Mouse (Mus musculus) heart, embryonic 16.5 days (tissue): ENCODE data around the gene Cacna1i. TPM values are rescaled to one million over a fixed set of nuclear protein-coding genes. Genes with fewer than 3 reads are reported as not detected.

Source experiments
- ATAC-seq: fragments of 200-750 bp; cut with Nextera tagmentation; replicated peaks from 2 replicates; pipeline ENCODE4 v1.8.0; 2017; ENCODE audit warnings: moderate number of reproducible peaks; ENCODE audit not compliant: insufficient read depth, low FRiP score; ENCODE audit errors: extremely low read depth
- H3K27ac ChIP-seq: fragments of 300-500 bp; sonication (generic); 2 replicates; pipeline ENCODE4 v1.5.1; 2014; ENCODE audit warnings: mild to moderate bottlenecking, low read length, control low read depth, moderate library complexity
- H3K27me3 ChIP-seq: fragments of 300-500 bp; sonication (generic); 2 replicates; pipeline ENCODE4 v1.6.1; 2014; ENCODE audit warnings: low read length, mixed read lengths; ENCODE audit not compliant: control insufficient read depth, insufficient read depth
- H3K36me3 ChIP-seq: fragments of 300-500 bp; sonication (generic); 2 replicates; pipeline ENCODE4 v1.6.1; 2014; ENCODE audit not compliant: control insufficient read depth, insufficient read depth
- H3K4me1 ChIP-seq: fragments of 300-500 bp; sonication (generic); 2 replicates; pipeline ENCODE4 v1.6.1; 2014; ENCODE audit warnings: low read length, mixed read lengths; ENCODE audit not compliant: control insufficient read depth, insufficient read depth
- H3K4me2 ChIP-seq: fragments of 300-500 bp; sonication (generic); 2 replicates; pipeline ENCODE4 v1.6.1; 2014; ENCODE audit warnings: low read depth, mild to moderate bottlenecking, control low read depth, low read length
- H3K4me3 ChIP-seq: fragments of 300-500 bp; sonication (generic); 2 replicates; pipeline ENCODE4 v1.5.1; 2014; ENCODE audit warnings: mild to moderate bottlenecking, control low read depth, low read length
- H3K9ac ChIP-seq: fragments of 300-500 bp; sonication (generic); 2 replicates; pipeline ENCODE4 v1.6.1; 2014; ENCODE audit warnings: low read length, control low read depth
- H3K9me3 ChIP-seq: fragments of 300-500 bp; sonication (generic); replicated peaks from 2 replicates; pipeline ENCODE4 v1.6.1; 2016; ENCODE audit warnings: low read length; ENCODE audit not compliant: control insufficient read depth
- WGBS: fragments of 180-500 bp; shearing (Covaris S2); extraction: QIAGEN DNeasy Blood & Tissue Kit; methylation state at CpG from one replicate; pipeline ENCODE4 v1.1.7; 2014; 5-methylcytosine and 5-hydroxymethylcytosine counted together
- polyA plus RNA-seq: library from polyadenylated mRNA; unstranded; fragments of >200 nt; fragmentation: Nextera tagmentation; extraction: Ambion mirVana; gene quantifications from 2 replicates; pipeline ENCODE4 v1.2.1, GENCODE M21; 2015

Cacna1i gene
- polyA plus RNA-seq, 1 experiment from 2014 or later: not detected

DNA sequence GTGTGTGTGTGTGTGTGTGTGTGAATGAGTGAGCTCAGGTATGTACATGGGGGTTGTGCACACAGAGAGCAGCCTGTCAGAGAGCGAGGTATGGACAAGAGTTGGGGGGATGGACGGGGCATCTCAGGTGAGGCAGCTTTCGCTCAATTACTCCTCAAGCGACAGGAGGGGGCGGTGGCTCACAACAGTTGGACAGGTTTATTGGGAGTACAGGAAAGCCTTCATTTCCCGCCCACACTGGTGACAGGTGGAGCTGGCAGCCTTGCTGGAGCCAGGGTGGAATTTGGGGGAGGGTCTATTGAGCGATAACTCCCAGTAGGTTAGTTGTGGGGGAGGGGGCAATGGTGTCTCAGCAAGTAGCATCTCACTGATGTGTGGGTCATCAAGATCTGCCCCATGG, 48.2 kb downstream of the Cacna1i start:
- Histone ChIP-seq H3K27ac (no peak overlapping the region), H3K4me2 (no peak overlapping the region), H3K9me3 (no peaks in the 10 kb centered on the region), H3K4me1 (no peaks in the 10 kb centered on the region), H3K4me3 (no peak overlapping the region), H3K9ac (no peak overlapping the region), H3K27me3 (no peaks in the 10 kb centered on the region; the same call in 1 of the 2 replicates), H3K36me3 (no peaks in the 10 kb centered on the region)
- no peak for ATAC-seq
- WGBS: 63% methylated on average over 7 of the region's 7 CpGs

GRCm38 (mm10) chr15:80340348-80340747, 53.3 kb downstream of the Cacna1i start:
- Histone ChIP-seq H3K4me3 (no peak overlapping the region), H3K27me3 (peaks cover 2% of the 10 kb centered on the region; the same call in 1 of the 2 replicates), H3K9ac (no peak overlapping the region), H3K4me1 (peaks cover 4% of the 10 kb centered on the region), H3K9me3 (no peaks in the 10 kb centered on the region), H3K4me2 (no peak overlapping the region), H3K27ac (no peak overlapping the region), H3K36me3 (no peaks in the 10 kb centered on the region)
- no peak for ATAC-seq
- WGBS: 81% methylated on average over 2 of the region's 2 CpGs

GRCm38 (mm10) chr15:80342394-80342793, 55.4 kb downstream of the Cacna1i start:
- ATAC-seq: no peak
- WGBS: 64% methylated on average over 4 of the region's 4 CpGs
- Histone ChIP-seq H3K9me3 (no peaks in the 10 kb centered on the region), H3K9ac (no peak overlapping the region), H3K27ac (no peak overlapping the region), H3K4me1 (peaks cover 4% of the 10 kb centered on the region), H3K36me3 (no peaks in the 10 kb centered on the region), H3K4me2 (no peak overlapping the region), H3K27me3 (peaks cover 2% of the 10 kb centered on the region; the same call in 1 of the 2 replicates), H3K4me3 (no peak overlapping the region)

DNA sequence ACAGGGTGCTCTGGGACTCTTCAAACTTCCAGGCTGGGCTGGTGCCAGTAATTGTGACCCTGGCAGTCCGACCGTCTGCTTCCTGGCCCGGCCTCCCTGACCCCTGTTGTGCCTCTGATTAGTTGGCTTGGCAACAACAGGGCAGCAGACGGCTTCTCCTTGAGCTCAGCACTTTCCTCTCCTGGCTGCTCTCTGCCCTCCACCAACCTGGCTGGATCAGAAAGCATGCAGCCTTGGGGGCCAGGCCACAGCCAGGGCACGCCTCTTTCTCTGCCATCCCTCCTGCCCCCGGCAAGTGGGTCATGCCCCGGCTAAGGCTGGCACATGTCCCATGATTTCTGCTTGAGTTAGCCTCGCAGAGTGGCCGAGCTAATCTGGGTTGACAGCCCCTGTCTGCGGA, 56.0 kb downstream of the Cacna1i start:
- H3K27ac ChIP-seq: no peak overlapping the region

DNA sequence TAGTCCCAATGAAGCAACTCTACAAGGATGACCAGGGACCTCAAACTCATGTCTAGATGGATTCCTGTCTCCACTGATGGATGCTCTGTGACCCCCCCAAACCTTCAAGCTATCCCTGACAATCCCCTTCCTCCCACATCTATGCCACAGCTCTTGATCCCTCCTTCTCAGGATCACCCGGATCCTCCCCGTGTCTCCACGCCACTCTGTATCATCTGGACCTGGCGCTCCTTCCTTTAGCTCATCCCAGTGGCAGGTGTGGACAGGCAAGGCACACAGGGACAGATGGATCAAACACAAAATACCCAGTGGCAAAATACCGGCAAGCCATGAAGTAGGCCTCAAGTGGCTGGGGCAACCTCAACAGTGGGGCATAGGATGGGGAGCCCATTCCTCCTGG, 56.7 kb downstream of the Cacna1i start:
- no peak overlapping the region for H3K4me2 ChIP-seq
- no peak overlapping the region for H3K27ac ChIP-seq
- peaks cover 4% of the 10 kb centered on the region; the same call in 1 of the 2 replicates for H3K27me3 ChIP-seq
- no peak overlapping the region for H3K4me3 ChIP-seq
- WGBS: 93% methylated on average over 5 of the region's 5 CpGs
- no peaks in the 10 kb centered on the region for H3K9me3 ChIP-seq
- H3K9ac ChIP-seq: no peak overlapping the region
- no peaks in the 10 kb centered on the region for H3K36me3 ChIP-seq
- H3K4me1 ChIP-seq: peaks cover 4% of the 10 kb centered on the region
- no peak for ATAC-seq

More for the DNA sequence above, 56.0 kb downstream of the Cacna1i start:
- no peak overlapping the region for H3K4me3 ChIP-seq
- H3K9me3 ChIP-seq: no peaks in the 10 kb centered on the region
- H3K4me2 ChIP-seq: no peak overlapping the region
- H3K27me3 ChIP-seq: peaks cover 4% of the 10 kb centered on the region; the same call in 1 of the 2 replicates
- H3K4me1 ChIP-seq: peaks cover 4% of the 10 kb centered on the region
- H3K36me3 ChIP-seq: no peaks in the 10 kb centered on the region
- no peak overlapping the region for H3K9ac ChIP-seq
- ATAC-seq: no peak
- WGBS: 27% methylated on average over 10 of the region's 10 CpGs

- Histone ChIP-seq H3K4me2 (no peak overlapping the region), H3K9me3 (no peaks in the 10 kb centered on the region)
- ATAC-seq: no peak
Measured at GRCm38 (mm10) chr15:80346510-80346909, 59.5 kb downstream of the Cacna1i start.

DNA sequence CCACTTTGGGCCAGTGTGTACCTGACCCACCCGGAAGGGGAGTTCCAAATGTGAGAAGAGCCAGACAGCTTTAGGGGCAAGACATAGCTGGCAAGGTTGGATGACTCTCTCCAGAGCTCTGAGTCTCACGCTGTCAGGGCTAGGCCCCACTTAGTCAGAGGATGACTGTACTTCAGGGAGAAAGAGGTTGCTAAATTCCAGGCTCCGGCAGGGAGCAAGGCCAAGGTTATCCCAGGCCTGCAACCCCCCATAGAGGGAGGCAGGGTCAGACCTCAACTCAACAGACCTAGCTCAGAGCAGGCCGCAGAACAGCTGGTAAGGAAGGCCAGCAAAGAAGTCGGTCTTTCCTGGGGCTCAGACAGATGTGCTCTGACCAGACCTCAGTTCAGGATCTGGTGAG, 63.4 kb downstream of the Cacna1i start:
- H3K27me3 ChIP-seq: peaks cover 2% of the 10 kb centered on the region; the same call in 1 of the 2 replicates
- no peak overlapping the region for H3K4me2 ChIP-seq
- ATAC-seq: no peak
- H3K9me3 ChIP-seq: no peaks in the 10 kb centered on the region
- 50% methylated on average over 5 of the region's 5 CpGs for WGBS
- no peaks in the 10 kb centered on the region for H3K36me3 ChIP-seq
- no peak overlapping the region for H3K4me3 ChIP-seq
- no peak overlapping the region for H3K9ac ChIP-seq
- H3K27ac ChIP-seq: no peak overlapping the region
- no peaks in the 10 kb centered on the region for H3K4me1 ChIP-seq

More at GRCm38 (mm10) chr15:80346510-80346909, 59.5 kb downstream of the Cacna1i start:
- Histone ChIP-seq H3K4me3 (no peak overlapping the region), H3K27ac (no peak overlapping the region), H3K9ac (no peak overlapping the region), H3K27me3 (peaks cover 2% of the 10 kb centered on the region; the same call in 1 of the 2 replicates), H3K4me1 (peaks cover 4% of the 10 kb centered on the region), H3K36me3 (no peaks in the 10 kb centered on the region)
- WGBS: 73% methylated on average over 7 of the region's 7 CpGs

DNA sequence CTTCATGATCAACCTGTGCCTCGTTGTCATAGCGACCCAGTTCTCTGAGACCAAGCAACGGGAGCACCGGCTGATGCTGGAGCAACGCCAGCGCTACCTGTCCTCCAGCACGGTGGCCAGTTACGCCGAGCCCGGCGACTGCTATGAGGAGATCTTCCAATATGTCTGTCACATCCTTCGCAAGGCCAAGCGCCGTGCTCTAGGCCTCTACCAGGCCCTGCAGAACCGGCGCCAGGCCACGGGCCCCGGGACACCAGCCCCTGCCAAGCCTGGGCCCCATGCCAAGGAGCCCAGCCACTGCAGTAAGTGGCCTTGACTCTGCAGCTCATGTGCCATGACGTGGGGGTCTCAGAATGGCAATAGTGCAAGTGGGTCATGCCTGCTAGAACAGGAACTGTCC, 71.8 kb downstream of the Cacna1i start:
- 85% methylated on average over 19 of the region's 19 CpGs for WGBS
- no peaks in the 10 kb centered on the region for H3K36me3 ChIP-seq
- H3K9ac ChIP-seq: no peak overlapping the region
- ATAC-seq: no peak
- H3K27me3 ChIP-seq: no peaks in the 10 kb centered on the region
- no peak overlapping the region for H3K4me3 ChIP-seq
- H3K9me3 ChIP-seq: no peaks in the 10 kb centered on the region
- H3K4me2 ChIP-seq: no peak overlapping the region
- 0 out of 2 replicates have a peak, but pooled peaks cover 1% of the 10 kb centered on the region for H3K4me1 ChIP-seq
- H3K27ac ChIP-seq: no peak overlapping the region

DNA sequence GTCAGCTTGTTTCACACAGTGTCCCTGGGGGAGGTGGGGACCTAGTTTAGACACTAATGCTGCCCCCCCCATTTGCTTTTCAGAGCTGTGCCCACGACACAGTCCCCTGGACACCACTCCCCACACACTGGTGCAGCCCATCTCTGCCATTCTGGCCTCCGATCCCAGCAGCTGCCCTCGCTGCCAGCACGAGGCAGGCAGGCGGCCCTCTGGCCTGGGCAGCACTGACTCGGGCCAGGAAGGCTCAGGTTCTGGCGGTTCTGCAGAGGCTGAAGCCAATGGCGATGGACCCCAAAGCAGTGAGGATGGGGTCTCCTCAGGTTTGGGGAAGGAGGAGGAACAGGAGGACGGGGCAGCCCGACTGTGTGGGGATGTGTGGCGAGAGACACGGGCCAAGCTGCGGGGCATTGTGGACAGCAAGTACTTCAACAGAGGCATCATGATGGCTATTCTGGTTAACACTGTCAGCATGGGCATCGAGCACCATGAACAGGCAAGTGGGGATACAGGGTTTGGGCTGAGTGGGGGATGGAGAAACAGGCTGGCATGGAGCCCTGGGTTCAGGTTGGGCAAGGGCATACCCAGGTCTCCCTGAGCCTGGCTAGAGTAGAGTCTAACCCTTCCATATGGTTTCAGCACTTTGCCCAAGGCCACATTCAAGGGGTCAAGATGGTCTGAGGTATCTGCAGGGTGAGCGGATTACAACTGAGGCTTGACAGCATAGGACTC, 74.9 kb downstream of the Cacna1i start:
- no peak for ATAC-seq
- H3K27ac ChIP-seq: no peak overlapping the region

More for the DNA sequence above, 74.9 kb downstream of the Cacna1i start:
- Histone ChIP-seq H3K9me3 (no peaks in the 10 kb centered on the region), H3K36me3 (no peaks in the 10 kb centered on the region), H3K4me3 (no peak overlapping the region), H3K4me2 (no peak overlapping the region), H3K4me1 (peaks cover 8% of the 10 kb centered on the region; the same call in 1 of the 2 replicates), H3K27me3 (no peaks in the 10 kb centered on the region), H3K9ac (no peak overlapping the region)
- 91% methylated on average over 15 of the region's 15 CpGs for WGBS
